Mouse (Mus musculus) kidney, adult 2 months (tissue): ENCODE data around the gene Nuak1.

Experiments used
- CTCF ChIP-seq: fragments of 200-500 bp; conservative IDR thresholded peaks from 2 replicates; pipeline ENCODE4 v1.5.1; 2011; ENCODE audit warnings: low read depth, mild to moderate bottlenecking, control low read depth, low read length, moderate library complexity, mixed read lengths; ENCODE audit not compliant: insufficient read depth, insufficient read length
- POLR2A ChIP-seq: fragments of 200-500 bp; IDR thresholded peaks from one replicate; pipeline ENCODE4 v1.6.1; 2011; ENCODE audit warnings: low read depth, low read length, control low read depth

- TF ChIP-seq CTCF: no peak
- no peak for TF ChIP-seq POLR2A
These were observed 28.0 kb downstream of the Nuak1 start for GRCm38 (mm10) chr10:84412326-84412962.
